27 mouse cellular contexts compared by ENCODE assay signal in the genomic region with DNA sequence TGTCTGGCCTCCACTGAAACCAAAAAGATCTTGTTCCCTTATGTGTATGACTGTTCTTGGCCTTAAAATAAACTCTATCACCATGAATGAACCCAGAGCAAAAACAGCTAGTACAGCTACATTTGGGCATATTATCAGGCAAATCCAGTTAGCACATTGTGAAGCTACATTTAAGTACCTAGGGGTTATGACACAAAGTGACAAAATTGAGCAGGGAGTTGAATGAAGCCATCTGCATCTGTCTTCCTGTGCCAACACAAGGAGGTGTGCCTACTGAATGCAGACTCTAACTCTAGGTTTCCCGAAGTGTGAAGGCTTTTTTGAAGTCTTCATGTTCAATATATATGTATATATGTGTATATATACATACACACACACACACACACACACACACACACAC.
"Had no signal": no experiment of that assay in that cellular context is flagged by ENCODE, and none has a peak within 500 bp of the region (broad histone marks: within the 10 kb centered on the region; RNA-seq: fewer than 3 reads in every experiment).

No protein-coding gene starts in this region.

- H3K36me3 ChIP-seq: heart, embryonic 10.5 days; heart, embryonic 12.5 days; hindbrain, embryonic 10.5 days; hindbrain, embryonic 12.5 days; intestine, embryonic 15.5 days; limb, embryonic 10.5 days; limb, embryonic 12.5 days had no signal

- H3K4me1 ChIP-seq: heart, embryonic 10.5 days; heart, embryonic 12.5 days; intestine, embryonic 15.5 days; limb, embryonic 10.5 days; limb, embryonic 12.5 days had no signal

- ATAC-seq: inflammation-experienced regulatory T-cells, adult 6 months; intestine, embryonic 15.5 days; intestine, postnatal 0 days had no signal

- H3K9me3 ChIP-seq: heart, embryonic 10.5 days; heart, embryonic 12.5 days; hindbrain, embryonic 10.5 days; hindbrain, embryonic 12.5 days; intestine, embryonic 15.5 days; limb, embryonic 10.5 days; limb, embryonic 12.5 days had no signal

- H3K4me3 ChIP-seq: gastrocnemius, adult 2 months; heart, embryonic 10.5 days; heart, embryonic 12.5 days; hindbrain, embryonic 10.5 days; hindbrain, embryonic 12.5 days; intestine, embryonic 15.5 days; layer of hippocampus, adult 2 months; left cerebral cortex, adult 2 months; limb, embryonic 10.5 days; limb, embryonic 12.5 days had no signal

- H3K4me2 ChIP-seq: heart, embryonic 12.5 days; hindbrain, embryonic 12.5 days; hindbrain, embryonic 14.5 days; intestine, embryonic 15.5 days; limb, embryonic 12.5 days; liver, embryonic 11.5 days had no signal

- H3K27ac ChIP-seq: gastrocnemius, adult 2 months; heart, embryonic 10.5 days; hindbrain, embryonic 10.5 days; hindbrain, embryonic 12.5 days; hindbrain, embryonic 14.5 days; intestine, embryonic 15.5 days; left cerebral cortex, adult 2 months; limb, embryonic 10.5 days; limb, embryonic 12.5 days; liver, embryonic 14.5 days had no signal

- H3K9ac ChIP-seq: heart, embryonic 12.5 days; hindbrain, embryonic 12.5 days; hindbrain, embryonic 14.5 days; intestine, embryonic 15.5 days; limb, embryonic 12.5 days; liver, embryonic 14.5 days had no signal

- DNase-seq: gastrocnemius, adult 2 months; gastrocnemius, postnatal 10 days; gastrocnemius, postnatal 25 days; heart, adult 18-20 months; heart, postnatal 10 days; heart, postnatal 4 days; kidney, adult 18-20 months; kidney, adult 8-10 months; kidney, postnatal 10 days; kidney, postnatal 25 days; kidney, postnatal 4 days; liver; lung, adult 18-20 months had no signal

- H3K27me3 ChIP-seq: heart, embryonic 12.5 days; hindbrain, embryonic 12.5 days; intestine, embryonic 15.5 days; limb, embryonic 12.5 days had no signal
